Mouse (Mus musculus) stomach, embryonic 16.5 days (tissue): ENCODE measurements around the gene Map2k2. TPM values are rescaled to one million over a fixed set of nuclear protein-coding genes. Genes with fewer than 3 reads are reported as not detected.
"Not testable (repeated sequence)": the region's sequence is repeated elsewhere in the genome, so short reads cannot be mapped to it uniquely, and the experiment has no call there.

Source experiments
- ATAC-seq: fragments of 200-750 bp; cut with Nextera tagmentation; 2 replicates; pipeline ENCODE4 v1.8.0; 2017; ENCODE audit warnings: moderate number of reproducible peaks, moderate TSS enrichment; ENCODE audit not compliant: insufficient read depth, low FRiP score
- H3K27ac ChIP-seq: fragments of 300-500 bp; sonication (generic); 2 replicates; pipeline ENCODE4 v1.5.1; 2014; ENCODE audit warnings: low read length
- H3K27me3 ChIP-seq: fragments of 300-500 bp; sonication (generic); 2 replicates; pipeline ENCODE4 v1.6.1; 2014; ENCODE audit warnings: low read length, control low read depth, mixed read lengths; ENCODE audit not compliant: control insufficient read depth, insufficient read depth
- H3K36me3 ChIP-seq: fragments of 300-500 bp; sonication (generic); 2 replicates; pipeline ENCODE4 v1.6.1; 2014; ENCODE audit warnings: low read length; ENCODE audit not compliant: control insufficient read depth, insufficient read depth
- H3K4me1 ChIP-seq: fragments of 300-500 bp; sonication (generic); 2 replicates; pipeline ENCODE4 v1.6.1; 2014; ENCODE audit warnings: low read length, control low read depth, mixed read lengths; ENCODE audit not compliant: control insufficient read depth, insufficient read depth
- H3K4me2 ChIP-seq: fragments of 300-500 bp; sonication (generic); 2 replicates; pipeline ENCODE4 v1.6.1; 2014; ENCODE audit warnings: low read depth, low read length, mixed read lengths
- H3K4me3 ChIP-seq: fragments of 300-500 bp; sonication (generic); replicated peaks from 2 replicates; pipeline ENCODE4 v1.5.1; 2014; ENCODE audit warnings: mild to moderate bottlenecking, low read length
- H3K9ac ChIP-seq: fragments of 300-500 bp; sonication (generic); 2 replicates; pipeline ENCODE4 v1.6.1; 2014; ENCODE audit warnings: low read length
- H3K9me3 ChIP-seq: fragments of 300-500 bp; sonication (generic); replicated peaks from 2 replicates; pipeline ENCODE4 v1.6.1; 2016; ENCODE audit warnings: low read length, control low read depth; ENCODE audit not compliant: control insufficient read depth
- WGBS: fragments of 180-500 bp; shearing (Covaris S2); extraction: QIAGEN DNeasy Blood & Tissue Kit; methylation state at CpG from one replicate; pipeline ENCODE4 v1.1.7; 2014; 5-methylcytosine and 5-hydroxymethylcytosine counted together
- polyA plus RNA-seq: library from polyadenylated mRNA; unstranded; fragments of >200 nt; fragmentation: Nextera tagmentation; extraction: Ambion mirVana; gene quantifications from 2 replicates; pipeline ENCODE4 v1.2.1, GENCODE M21; 2015

Gene Map2k2
- polyA plus RNA-seq: 143 and 145 TPM in 2 replicates

- peaks cover 8% of the 10 kb centered on the region; the same call in 1 of the 2 replicates for H3K36me3 ChIP-seq
- peak within 1 kb of the TSS; percentile 100 for H3K27ac ChIP-seq
- no peaks in the 10 kb centered on the region for H3K9me3 ChIP-seq
- peak within 1 kb of the TSS; percentile 100 for H3K4me3 ChIP-seq
- peak within 1 kb of the TSS; percentile 87 for H3K4me2 ChIP-seq
- whole genome bisulfite sequencing: under 1% methylated on average over 56 of the region's 56 CpGs
- H3K27me3 ChIP-seq: no peaks in the 10 kb centered on the region
- H3K4me1 ChIP-seq: peaks cover 17% of the 10 kb centered on the region
- H3K9ac ChIP-seq: peak within 1 kb of the TSS; percentile 100
- peak; percentile 94 for ATAC-seq
Observed at GRCm38 (mm10) chr10:81105565-81106112, at the start of gene Map2k2. Map2k2 (plus strand) TSS chr10:81105915.

GRCm38 (mm10) chr10:81057406-81058130 is 48.1 kb upstream of the Map2k2 start:
- no peak overlapping the region for H3K4me3 ChIP-seq
- H3K4me1 ChIP-seq: peaks cover 15% of the 10 kb centered on the region
- no peaks in the 10 kb centered on the region for H3K9me3 ChIP-seq
- no peaks in the 10 kb centered on the region for H3K27me3 ChIP-seq
- H3K27ac ChIP-seq: no peak overlapping the region
- H3K4me2 ChIP-seq: no peak overlapping the region
- ATAC-seq: no peak
- no peaks in the 10 kb centered on the region for H3K36me3 ChIP-seq
- 89% methylated on average over 23 of the region's 23 CpGs for WGBS
- 0 out of 2 replicates have a peak overlapping the region, but pooled peaks have one; percentile 23 for H3K9ac ChIP-seq

GRCm38 (mm10) chr10:81058896-81059295 is 46.8 kb upstream of the Map2k2 start:
- no peak overlapping the region for H3K27ac ChIP-seq
- H3K4me2 ChIP-seq: peak overlapping the region; percentile 93
- no peak for ATAC-seq
- no peaks in the 10 kb centered on the region for H3K9me3 ChIP-seq
- WGBS: 82% methylated on average over 6 of the region's 6 CpGs
- no peaks in the 10 kb centered on the region for H3K36me3 ChIP-seq
- H3K9ac ChIP-seq: peak overlapping the region; percentile 90
- H3K27me3 ChIP-seq: no peaks in the 10 kb centered on the region
- peaks cover 15% of the 10 kb centered on the region for H3K4me1 ChIP-seq
- H3K4me3 ChIP-seq: peak overlapping the region; percentile 92

- peak; percentile 96 for ATAC-seq
- Histone ChIP-seq H3K4me1 (peaks cover 15% of the 10 kb centered on the region), H3K4me2 (peak within 1 kb of the TSS; percentile 93), H3K27ac (peak within 1 kb of the TSS; percentile 40), H3K9ac (peak within 1 kb of the TSS; percentile 90), H3K36me3 (no peaks in the 10 kb centered on the region), H3K4me3 (peak within 1 kb of the TSS; percentile 92), H3K9me3 (no peaks in the 10 kb centered on the region), H3K27me3 (no peaks in the 10 kb centered on the region)
- under 1% methylated on average over 48 of the region's 48 CpGs for WGBS
Observed at GRCm38 (mm10) chr10:81059603-81060543, 45.8 kb upstream of the Map2k2 start, which contains the start of gene Sgta. Sgta (minus strand) TSS chr10:81060181.

GRCm38 (mm10) chr10:81062710-81063109 is 43.0 kb upstream of the Map2k2 start:
- 53% methylated on average over 4 of the region's 4 CpGs for WGBS
- H3K36me3 ChIP-seq: no peaks in the 10 kb centered on the region

GRCm38 (mm10) chr10:81064519-81064918 is 41.2 kb upstream of the Map2k2 start:
- not testable (repeated sequence) for H3K4me3 ChIP-seq, H3K36me3 ChIP-seq, H3K27me3 ChIP-seq, H3K27ac ChIP-seq, H3K4me2 ChIP-seq, H3K4me1 ChIP-seq, ATAC-seq, H3K9me3 ChIP-seq, H3K9ac ChIP-seq
- WGBS: 90% methylated on average over 8 of the region's 8 CpGs

More at GRCm38 (mm10) chr10:81062710-81063109, 43.0 kb upstream of the Map2k2 start:
- Histone ChIP-seq H3K9ac (no peak overlapping the region), H3K4me2 (no peak overlapping the region), H3K9me3 (no peaks in the 10 kb centered on the region), H3K4me1 (peaks cover 15% of the 10 kb centered on the region), H3K4me3 (no peak overlapping the region), H3K27me3 (no peaks in the 10 kb centered on the region), H3K27ac (no peak overlapping the region)
- ATAC-seq: no peak

- no peak overlapping the region for H3K27ac ChIP-seq
- no peaks in the 10 kb centered on the region for H3K27me3 ChIP-seq
- H3K36me3 ChIP-seq: no peaks in the 10 kb centered on the region
- no peaks in the 10 kb centered on the region for H3K9me3 ChIP-seq
- H3K4me2 ChIP-seq: no peak overlapping the region
- 71% methylated on average over 5 of the region's 5 CpGs for WGBS
- no peak overlapping the region for H3K4me3 ChIP-seq
- no peak overlapping the region for H3K9ac ChIP-seq
- H3K4me1 ChIP-seq: peaks cover 9% of the 10 kb centered on the region
- ATAC-seq: no peak
Observed at GRCm38 (mm10) chr10:81068706-81069105, 37.0 kb upstream of the Map2k2 start.

- peak within 1 kb of the TSS; percentile 50; the same call in 1 of the 2 replicates for H3K27ac ChIP-seq
- H3K4me2 ChIP-seq: peak within 1 kb of the TSS; percentile 74
- peaks cover 9% of the 10 kb centered on the region for H3K4me1 ChIP-seq
- no peaks in the 10 kb centered on the region for H3K36me3 ChIP-seq
- WGBS: under 1% methylated on average over 35 of the region's 35 CpGs
- peak within 1 kb of the TSS; percentile 72 for H3K4me3 ChIP-seq
- peak within 1 kb of the TSS; percentile 88 for H3K9ac ChIP-seq
- H3K27me3 ChIP-seq: no peaks in the 10 kb centered on the region
- H3K9me3 ChIP-seq: no peaks in the 10 kb centered on the region
- peak; percentile 96 for ATAC-seq
Observed at GRCm38 (mm10) chr10:81069836-81070235, 35.9 kb upstream of the Map2k2 start, which contains the start of gene Thop1. Thop1 (plus strand) TSS chr10:81070035.
